Mouse (Mus musculus): ENCODE measurements around the gene Zcchc12.

- peak; percentile 82 for TF ChIP-seq CTCF (conservative IDR thresholded peaks at IDR 0.05; ENCODE audit: insufficient read depth, insufficient read length, low read depth, low read length)
- TF ChIP-seq POLR2A (IDR thresholded peaks at IDR 0.05; ENCODE audit: low read depth, low read length): no peak
Measured at GRCm38 (mm10) chrX:36225777-36226176, 30.1 kb downstream of the Zcchc12 start.
